Mouse (Mus musculus): ENCODE data around the gene Dcdc2b.
A peak's percentile ranks its signal among the peaks of the same experiment; 100 is the strongest.

The Dcdc2b gene

DNA sequence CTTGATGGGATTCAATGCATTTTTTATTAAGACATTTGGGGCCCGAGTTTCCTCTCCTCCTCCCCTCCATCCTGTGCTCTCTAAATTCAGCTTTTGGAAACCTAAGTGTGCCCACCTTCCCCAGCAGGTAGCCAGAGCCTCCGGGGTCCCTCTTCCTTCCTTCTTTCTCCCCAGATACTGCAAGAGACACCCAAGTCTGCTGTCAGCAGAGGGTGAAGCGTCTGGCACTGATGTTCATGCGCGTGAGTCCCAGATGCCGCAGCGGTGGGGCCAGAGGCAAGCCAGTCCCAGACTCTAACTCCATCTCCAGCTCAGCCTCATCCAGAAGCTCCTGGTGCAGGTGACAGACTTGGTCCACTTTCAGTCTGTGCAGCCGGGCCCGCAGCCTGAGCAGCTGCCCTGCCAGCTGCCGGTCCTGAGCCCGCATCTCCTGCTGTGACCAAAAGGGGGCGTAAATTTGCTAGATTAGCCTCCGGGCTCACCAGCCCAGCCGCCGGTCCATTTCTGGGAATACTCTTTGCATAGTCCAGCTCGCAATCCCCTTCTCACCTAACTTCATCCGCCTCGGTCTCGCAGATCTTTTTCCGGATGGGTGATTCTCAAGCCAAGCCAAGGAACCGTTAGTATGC lies 37.1 kb downstream of the Dcdc2b start:
- DNase-seq, result peak; percentile 74 to 82

DNA sequence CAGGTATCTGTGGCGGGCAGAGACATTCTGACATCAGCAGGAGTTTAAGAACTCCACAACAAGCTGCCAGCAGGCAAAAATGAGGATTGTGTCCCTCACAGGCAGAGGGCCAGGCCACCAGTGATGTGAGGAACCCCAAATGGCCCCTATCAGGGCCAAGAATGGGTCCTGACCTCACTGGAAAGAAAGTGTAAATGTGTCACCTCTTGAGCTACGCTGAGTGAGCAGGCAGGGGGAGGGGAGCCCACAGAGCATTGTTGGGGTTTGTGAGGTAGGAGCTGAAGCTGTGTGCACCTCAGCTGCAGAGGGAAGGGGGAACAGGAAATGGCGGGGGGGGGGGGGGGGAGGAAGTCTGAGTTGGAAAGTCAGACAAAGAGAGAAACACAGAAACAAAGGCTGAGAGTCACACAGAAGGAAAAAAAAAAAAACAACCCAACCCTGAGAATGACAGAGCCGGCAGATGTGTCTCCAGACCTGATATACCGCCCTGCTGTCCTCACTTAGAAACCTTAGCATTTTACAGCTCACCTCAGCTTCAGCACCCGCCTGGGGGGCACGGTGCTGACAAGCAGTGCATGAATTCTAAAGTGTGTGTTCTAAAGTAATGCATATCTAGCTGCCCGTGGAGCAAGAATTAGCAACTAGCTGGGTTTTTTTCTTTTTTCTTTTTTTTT lies 38.7 kb downstream of the Dcdc2b start:
- DNase-seq, result peak; percentile 56 to 63

DNA sequence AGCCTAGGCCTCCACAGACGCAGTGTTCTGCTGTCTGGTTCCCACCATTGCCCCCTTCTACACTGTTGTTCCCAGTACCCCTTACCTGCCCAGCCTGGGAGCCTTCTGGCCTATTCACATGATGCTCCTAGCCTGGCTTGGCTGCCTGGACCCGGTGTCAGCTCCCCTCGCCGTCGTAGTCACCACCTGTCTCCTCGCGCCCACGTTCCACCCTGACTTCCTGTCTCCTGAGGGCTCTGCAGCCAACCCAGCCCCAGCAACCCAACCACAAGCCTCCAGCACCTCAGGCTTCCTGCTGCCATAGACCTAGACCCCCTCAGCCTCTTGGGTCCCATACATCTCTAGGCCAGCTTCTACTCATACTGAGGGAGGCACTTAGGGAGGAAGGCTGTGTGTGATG lies 40.6 kb downstream of the Dcdc2b start, which contains the start of gene Lck:
Lck (minus strand) TSS at position 212 of the 400 bp plus-strand sequence.
- DNase-seq, result peak; percentile 25 to 48

DNA sequence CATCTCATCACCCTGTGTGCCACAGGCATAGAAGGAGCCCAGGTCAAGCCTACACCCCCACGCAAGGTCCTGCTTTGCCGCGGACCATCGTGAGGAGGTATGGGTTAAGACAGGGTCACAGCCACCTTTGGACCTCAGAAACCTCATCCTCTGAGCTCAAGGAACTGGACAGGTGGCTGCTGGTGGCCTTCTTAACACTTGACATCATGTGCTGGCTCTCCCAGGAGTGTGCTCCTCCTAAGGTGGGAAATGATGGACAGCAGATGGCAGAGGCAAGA lies 41.0 kb downstream of the Dcdc2b start:
- no peak for DNase-seq

DNA sequence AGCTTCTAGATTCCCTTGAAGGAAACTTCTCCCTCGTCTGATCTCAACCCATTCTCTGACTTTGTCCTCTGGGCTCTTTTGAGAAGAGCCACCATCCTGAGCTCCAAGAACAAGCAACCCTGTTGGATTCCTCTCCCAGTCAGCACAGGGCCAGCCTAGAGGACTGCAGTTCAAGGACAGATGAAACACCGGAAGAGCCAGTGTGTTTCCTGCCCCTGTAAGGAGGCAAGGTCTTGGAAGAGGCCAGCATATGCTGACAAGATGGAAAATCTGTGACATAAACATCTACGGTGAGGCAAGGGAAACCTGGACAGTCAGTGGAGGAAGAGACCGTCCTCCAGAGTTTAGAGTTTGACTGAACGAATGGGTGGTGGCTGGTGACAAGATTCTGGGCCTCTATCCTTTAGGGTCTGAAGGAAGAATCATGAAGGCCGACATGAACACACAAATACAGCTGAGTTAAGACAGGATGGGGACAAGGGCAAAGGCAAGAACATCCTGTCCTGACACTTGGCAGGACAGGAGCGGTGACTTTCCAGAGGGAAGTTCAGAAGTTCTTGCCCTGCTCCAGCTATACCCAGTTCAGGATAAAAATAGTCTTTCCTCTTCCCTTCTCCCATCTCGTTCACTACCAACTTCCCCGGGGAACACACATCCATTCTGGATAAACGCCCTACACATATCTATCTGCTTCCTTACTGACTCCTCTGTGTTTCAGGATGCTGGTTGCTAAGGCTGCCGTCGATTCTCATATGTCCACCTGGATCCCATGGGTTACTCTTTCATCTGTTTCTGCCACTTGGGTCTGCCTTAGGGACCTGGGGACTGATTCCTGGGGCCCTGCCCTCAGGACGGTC lies 41.6 kb downstream of the Dcdc2b start:
- DNase-seq, result peak in 1 of 2 experiments; percentile 8

DNA sequence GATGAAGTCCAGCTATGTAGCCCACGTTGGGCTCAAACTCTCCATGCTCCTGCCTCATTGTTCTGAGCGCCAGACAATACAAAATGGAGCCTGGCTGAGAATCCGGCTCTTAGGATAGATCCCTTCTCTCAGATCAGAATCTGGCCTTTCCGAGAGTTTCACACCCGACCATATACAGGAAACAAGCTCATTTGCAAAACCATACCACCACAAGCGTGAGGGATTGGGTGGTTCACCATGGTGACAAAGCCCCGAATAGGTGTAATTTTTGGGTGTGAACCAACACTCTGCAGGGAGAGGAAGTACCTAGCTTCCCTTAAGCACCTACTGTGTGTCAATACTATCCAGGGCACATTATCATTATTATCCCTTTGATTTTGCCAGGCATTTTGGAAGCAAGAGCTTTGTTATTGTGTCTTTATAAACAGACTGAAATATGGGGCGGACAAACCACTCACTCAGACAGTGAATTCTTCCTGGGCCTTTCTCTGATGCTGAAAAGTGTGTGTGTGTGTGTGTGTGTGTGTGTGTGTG lies 42.4 kb downstream of the Dcdc2b start:
- DNase-seq, result no peak

DNA sequence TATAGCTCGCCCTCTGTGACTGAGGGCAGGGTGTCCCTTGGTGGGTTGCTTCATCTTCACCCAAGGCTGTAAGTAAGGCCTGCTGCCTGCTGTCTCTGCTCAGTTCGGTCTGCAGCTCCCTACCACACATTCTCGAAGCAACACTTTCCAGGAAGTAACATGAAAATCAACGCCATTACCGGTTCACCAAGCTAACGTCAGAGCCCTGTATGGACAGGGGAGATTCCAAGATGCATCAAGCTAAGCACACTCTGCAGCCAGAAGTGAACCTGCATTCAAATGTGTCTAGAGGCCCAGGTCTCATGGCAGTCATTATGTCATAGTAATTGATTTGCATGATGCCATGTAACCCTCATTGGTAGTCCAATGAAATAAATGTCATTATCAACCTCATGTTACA lies 44.0 kb downstream of the Dcdc2b start:
- DNase-seq, result no peak

DNA sequence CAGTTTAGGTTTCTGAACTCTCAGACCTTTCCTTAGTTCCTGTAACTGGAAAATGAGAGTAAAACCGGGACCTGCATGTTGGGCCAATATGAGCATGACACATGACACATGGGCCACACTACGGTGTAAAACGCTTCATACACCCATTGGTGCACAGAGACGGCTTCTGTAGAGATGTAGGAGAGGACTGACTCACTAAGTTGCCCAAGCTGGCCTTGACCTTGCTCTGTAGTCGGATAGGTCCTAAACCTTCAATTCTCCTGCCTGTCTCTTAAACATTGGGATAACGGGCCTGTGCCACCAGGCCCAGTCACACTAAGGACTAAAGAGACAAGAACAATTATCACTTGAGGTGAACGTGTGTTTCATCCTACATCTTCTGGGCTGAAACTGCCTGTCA lies 45.7 kb downstream of the Dcdc2b start:
- no peak for DNase-seq

DNA sequence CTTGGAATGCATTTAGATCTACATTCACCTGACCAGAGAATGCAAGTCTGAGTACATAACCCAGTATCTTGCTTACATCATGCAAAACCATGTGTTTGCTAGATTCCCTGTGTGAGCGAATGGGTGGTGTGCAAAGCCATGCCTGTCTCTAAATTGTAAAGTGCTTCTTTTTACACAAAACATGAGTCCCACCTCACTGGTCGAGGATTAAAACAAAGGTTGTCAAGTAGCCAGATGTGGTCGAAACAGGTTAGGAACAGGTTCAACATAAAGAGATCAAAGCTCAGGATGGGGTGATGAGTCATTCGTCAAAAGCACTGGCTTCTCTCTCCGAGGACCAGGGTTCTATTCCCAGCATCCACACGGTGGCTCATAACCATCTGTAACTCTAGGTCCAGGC lies 48.9 kb downstream of the Dcdc2b start:
- no peak for DNase-seq

DNA sequence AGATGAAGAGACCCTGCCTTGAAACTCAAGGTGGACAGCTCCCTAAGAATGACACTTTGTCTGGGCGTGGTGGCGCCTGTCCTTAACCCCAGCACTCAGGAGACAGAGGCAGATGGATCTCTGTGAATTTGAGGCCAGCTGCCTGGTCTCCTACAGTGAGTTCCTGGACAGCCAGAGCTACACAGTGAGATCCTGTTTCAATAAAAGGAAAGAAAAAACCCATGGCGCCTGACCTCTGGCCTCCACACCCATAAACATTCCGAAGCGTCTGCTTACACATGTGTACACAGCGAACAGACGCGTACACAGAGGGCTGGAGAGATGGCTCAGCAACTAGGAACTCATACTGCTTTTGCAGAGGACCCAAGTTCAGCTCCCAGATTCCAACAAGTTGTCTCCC lies 50.3 kb downstream of the Dcdc2b start:
- peak in 1 of 2 experiments; percentile 40 for DNase-seq

DNA sequence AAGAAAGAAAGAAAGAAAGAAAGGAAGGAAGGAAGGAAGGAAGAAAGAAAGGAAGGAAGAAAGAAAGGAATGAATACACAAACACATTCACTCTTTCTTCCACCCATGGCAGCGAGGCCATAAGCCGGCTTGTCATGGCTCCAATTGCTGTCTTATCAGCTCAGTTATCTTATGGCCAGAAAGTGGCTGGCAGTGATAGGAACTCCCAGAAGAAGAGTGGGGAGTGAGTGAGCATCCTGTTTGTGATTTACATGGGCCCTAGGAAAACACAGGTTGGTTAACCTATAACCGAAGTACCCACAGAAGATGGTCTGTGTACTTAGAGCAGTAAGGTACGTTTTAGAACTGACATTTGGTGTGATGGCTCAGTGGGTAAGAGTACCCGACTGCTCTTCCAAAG lies 52.9 kb downstream of the Dcdc2b start:
- DNase-seq, result no peak
